In the genomic region with DNA sequence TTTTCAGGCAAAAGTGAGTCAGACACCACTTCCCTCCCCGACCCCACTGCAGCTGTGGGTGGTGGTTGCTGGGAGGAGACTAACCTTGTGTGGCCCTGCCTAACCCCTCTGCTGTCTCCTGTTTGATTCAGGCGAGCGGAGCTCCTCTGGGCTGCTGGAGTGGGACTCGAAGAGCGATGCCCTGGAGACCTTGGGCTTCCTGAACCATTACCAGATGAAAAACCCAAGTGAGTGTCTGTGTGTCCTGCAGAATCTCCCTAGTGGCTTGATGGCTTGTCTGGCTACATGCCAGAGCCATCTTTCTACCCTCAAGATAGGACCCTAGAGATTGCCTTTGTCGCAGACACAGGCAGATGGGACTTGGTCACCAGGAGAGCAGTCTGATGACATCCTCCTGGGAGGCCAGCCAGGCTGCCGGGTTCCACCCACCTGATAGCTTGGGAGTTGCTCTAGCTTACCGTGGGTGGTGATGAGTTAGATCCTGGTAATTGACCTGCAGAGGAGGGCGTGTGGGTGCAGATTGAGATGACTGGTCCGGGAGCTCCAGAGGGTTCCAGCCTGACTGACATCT, we compare ENCODE assay signal across 7 mouse cellular contexts. TPM values are rescaled to one million over a fixed set of nuclear protein-coding genes. Genes with fewer than 3 reads are reported as not detected.
DNase-seq lines count a peak whose midpoint lies in the region; ATAC-seq and TF ChIP-seq lines count a peak whose summit lies in the region.

No protein-coding gene starts in this region.

- TF ChIP-seq EP300 in lung, postnatal 0 days (IDR thresholded peaks at IDR 0.05), result no peak

- TF ChIP-seq CTCF in lung, postnatal 0 days (IDR thresholded peaks at IDR 0.05), result no peak

- 65% methylated on average over 10 of the region's 10 CpGs for WGBS in lung, postnatal 0 days
- WGBS in embryonic facial prominence, embryonic 13.5 days, result 70% methylated on average over 10 of the region's 10 CpGs
- WGBS in hindbrain, embryonic 15.5 days, result 36% methylated on average over 10 of the region's 10 CpGs
- 75% methylated on average over 10 of the region's 10 CpGs for WGBS in midbrain, embryonic 13.5 days

- H3K4me2 ChIP-seq in lung, postnatal 0 days (replicated peaks; ENCODE audit: low read depth, low read length), result no peak overlapping the region
- no peak overlapping the region for H3K4me2 ChIP-seq in embryonic facial prominence, embryonic 13.5 days
- H3K4me2 ChIP-seq in hindbrain, embryonic 15.5 days, result no peak overlapping the region
- H3K4me2 ChIP-seq in midbrain, embryonic 13.5 days (replicated peaks), result no peak overlapping the region

- no peaks in the 10 kb centered on the region for H3K9me3 ChIP-seq in lung, postnatal 0 days (ENCODE audit: low read length)
- no peaks in the 10 kb centered on the region for H3K9me3 ChIP-seq in embryonic facial prominence, embryonic 13.5 days
- no peaks in the 10 kb centered on the region for H3K9me3 ChIP-seq in hindbrain, embryonic 15.5 days
- no peaks in the 10 kb centered on the region for H3K9me3 ChIP-seq in midbrain, embryonic 13.5 days

- no peak for ATAC-seq in lung, postnatal 0 days
- no peak for ATAC-seq in embryonic facial prominence, embryonic 13.5 days (ENCODE audit: insufficient number of reproducible peaks, insufficient read depth, low FRiP score, low TSS enrichment, low read depth)
- no peak for ATAC-seq in hindbrain, embryonic 15.5 days (ENCODE audit: low FRiP score, low read depth)
- ATAC-seq in midbrain, embryonic 13.5 days, result no peak

- no peak overlapping the region for H3K9ac ChIP-seq in lung, postnatal 0 days (replicated peaks; ENCODE audit: low read depth)
- H3K9ac ChIP-seq in embryonic facial prominence, embryonic 13.5 days, result no peak overlapping the region
- H3K9ac ChIP-seq in hindbrain, embryonic 15.5 days, result no peak overlapping the region
- no peak overlapping the region for H3K9ac ChIP-seq in midbrain, embryonic 13.5 days (replicated peaks)

- DNase-seq in lung, postnatal 36 days, result peak; percentile 35
- no peak for DNase-seq in lung, postnatal 0 days (ENCODE audit: low spot score)
- peak; percentile 43 for DNase-seq in adipocyte (ENCODE audit: low spot score)
- DNase-seq in urinary bladder, postnatal 4 days (ENCODE audit: low spot score in 2 of 2), result no peak

- H3K27me3 ChIP-seq in lung, postnatal 0 days (replicated peaks; ENCODE audit: insufficient read depth, low read length), result no peaks in the 10 kb centered on the region
- no peaks in the 10 kb centered on the region for H3K27me3 ChIP-seq in embryonic facial prominence, embryonic 13.5 days
- no peaks in the 10 kb centered on the region for H3K27me3 ChIP-seq in hindbrain, embryonic 15.5 days
- H3K27me3 ChIP-seq in midbrain, embryonic 13.5 days, result no peaks in the 10 kb centered on the region

- H3K36me3 ChIP-seq in lung, postnatal 0 days (ENCODE audit: insufficient read depth, low read length), result peaks cover 49% of the 10 kb centered on the region
- peaks cover 68% of the 10 kb centered on the region for H3K36me3 ChIP-seq in embryonic facial prominence, embryonic 13.5 days
- H3K36me3 ChIP-seq in hindbrain, embryonic 15.5 days, result peaks cover 59% of the 10 kb centered on the region
- H3K36me3 ChIP-seq in midbrain, embryonic 13.5 days, result peaks cover 67% of the 10 kb centered on the region

- H3K27ac ChIP-seq in lung, postnatal 0 days (ENCODE audit: low read length), result no peak overlapping the region
- H3K27ac ChIP-seq in embryonic facial prominence, embryonic 13.5 days, result peak overlapping the region; percentile 35
- H3K27ac ChIP-seq in hindbrain, embryonic 15.5 days (replicated peaks), result 0 out of 2 replicates have a peak overlapping the region, but pooled peaks have one; percentile 12
- peak overlapping the region; percentile 69 for H3K27ac ChIP-seq in midbrain, embryonic 13.5 days

- H3K4me3 ChIP-seq in lung, postnatal 0 days (ENCODE audit: low read depth, low read length), result no peak overlapping the region
- H3K4me3 ChIP-seq in embryonic facial prominence, embryonic 13.5 days, result no peak overlapping the region
- no peak overlapping the region for H3K4me3 ChIP-seq in hindbrain, embryonic 15.5 days
- H3K4me3 ChIP-seq in midbrain, embryonic 13.5 days (replicated peaks), result no peak overlapping the region

- H3K4me1 ChIP-seq in lung, postnatal 0 days (ENCODE audit: insufficient read depth, low read depth, low read length), result peaks cover 12% of the 10 kb centered on the region
- H3K4me1 ChIP-seq in embryonic facial prominence, embryonic 13.5 days, result peaks cover 30% of the 10 kb centered on the region
- peaks cover 54% of the 10 kb centered on the region for H3K4me1 ChIP-seq in hindbrain, embryonic 15.5 days (replicated peaks)
- peaks cover 68% of the 10 kb centered on the region for H3K4me1 ChIP-seq in midbrain, embryonic 13.5 days (replicated peaks)

RNA-seq across cellular contexts. Expression of gene Ech1, which starts 3.7 kb away (rescaled TPM):
- polyA plus RNA-seq in lung, postnatal 0 days (2015; fragmentation: Nextera tagmentation; extraction: Ambion mirVana), result 287 and 308 TPM in 2 replicates
- 153 TPM in 2 replicates for polyA plus RNA-seq in embryonic facial prominence, embryonic 13.5 days (2015; fragmentation: Nextera tagmentation; extraction: Ambion mirVana)
- polyA plus RNA-seq in hindbrain, embryonic 15.5 days (2015; fragmentation: Nextera tagmentation; extraction: Ambion mirVana), result 97.8 and 98.0 TPM in 2 replicates
- 69.4 and 71.6 TPM in 2 replicates for polyA plus RNA-seq in midbrain, embryonic 13.5 days (2015; fragmentation: Nextera tagmentation; extraction: Ambion mirVana)

RNA-seq across cellular contexts. Expression of gene Lgals4, which starts 12.3 kb away (rescaled TPM):
- polyA plus RNA-seq in lung, postnatal 0 days (2015; fragmentation: Nextera tagmentation; extraction: Ambion mirVana), result 14.9 and 15.6 TPM in 2 replicates
- polyA plus RNA-seq in embryonic facial prominence, embryonic 13.5 days (2015; fragmentation: Nextera tagmentation; extraction: Ambion mirVana), result 8.7 and 15.3 TPM in 2 replicates
- polyA plus RNA-seq in hindbrain, embryonic 15.5 days (2015; fragmentation: Nextera tagmentation; extraction: Ambion mirVana), result 5.7 and 7.2 TPM in 2 replicates
- 4.5 and 5.8 TPM in 2 replicates for polyA plus RNA-seq in midbrain, embryonic 13.5 days (2015; fragmentation: Nextera tagmentation; extraction: Ambion mirVana)

RNA-seq across cellular contexts. Expression of gene Hnrnpl, which starts 13.0 kb away (rescaled TPM):
- polyA plus RNA-seq in lung, postnatal 0 days (2015; fragmentation: Nextera tagmentation; extraction: Ambion mirVana), result 151 and 154 TPM in 2 replicates
- 301 and 303 TPM in 2 replicates for polyA plus RNA-seq in embryonic facial prominence, embryonic 13.5 days (2015; fragmentation: Nextera tagmentation; extraction: Ambion mirVana)
- polyA plus RNA-seq in hindbrain, embryonic 15.5 days (2015; fragmentation: Nextera tagmentation; extraction: Ambion mirVana), result 162 and 180 TPM in 2 replicates
- 238 and 239 TPM in 2 replicates for polyA plus RNA-seq in midbrain, embryonic 13.5 days (2015; fragmentation: Nextera tagmentation; extraction: Ambion mirVana)

RNA-seq across cellular contexts. Expression of gene Rinl, which starts 32.6 kb away (rescaled TPM):
- 10.2 and 12.9 TPM in 2 replicates for polyA plus RNA-seq in lung, postnatal 0 days (2015; fragmentation: Nextera tagmentation; extraction: Ambion mirVana)
- polyA plus RNA-seq in embryonic facial prominence, embryonic 13.5 days (2015; fragmentation: Nextera tagmentation; extraction: Ambion mirVana), result 2.6 and 4.1 TPM in 2 replicates
- 2.6 and 2.7 TPM in 2 replicates for polyA plus RNA-seq in hindbrain, embryonic 15.5 days (2015; fragmentation: Nextera tagmentation; extraction: Ambion mirVana)
- polyA plus RNA-seq in midbrain, embryonic 13.5 days (2015; fragmentation: Nextera tagmentation; extraction: Ambion mirVana), result 1.9 and 2.3 TPM in 2 replicates

RNA-seq across cellular contexts. Expression of gene Lgals7, which starts 42.3 kb away (rescaled TPM):
- polyA plus RNA-seq in lung, postnatal 0 days (2015; fragmentation: Nextera tagmentation; extraction: Ambion mirVana), result 2.2 and 3.0 TPM in 2 replicates
- polyA plus RNA-seq in embryonic facial prominence, embryonic 13.5 days (2015; fragmentation: Nextera tagmentation; extraction: Ambion mirVana), result 25.5 and 29.4 TPM in 2 replicates
- polyA plus RNA-seq in hindbrain, embryonic 15.5 days (2015; fragmentation: Nextera tagmentation; extraction: Ambion mirVana), result 4.7 and 7.9 TPM in 2 replicates
- polyA plus RNA-seq in midbrain, embryonic 13.5 days (2015; fragmentation: Nextera tagmentation; extraction: Ambion mirVana), result 8.5 and 9.8 TPM in 2 replicates

Comparison
In these comparisons a context has a peak if more than half of its experiments do, and no peak if none do; other contexts are left out.
1. DNase-seq: peak in lung, postnatal 36 days (single experiment) and adipocyte (single experiment); none in lung, postnatal 0 days (single experiment) and urinary bladder, postnatal 4 days (0 of 2).